Mouse (Mus musculus): ENCODE measurements at regions not wholly inside any gene's neighbourhood (a gene's known extent, or its start where the extent isn't known, plus 50 kb on each side); places are given as distances from the start of the nearest gene placed in this dataset.

GRCm38 (mm10) chr1:121087124-121087887 is 245.1 kb downstream of the Insig2 start:
- TF ChIP-seq CTCF (IDR thresholded peaks at IDR 0.05; ENCODE audit: borderline replicate concordance, insufficient read depth, low read depth, low read length) (no peak), POLR2A (IDR thresholded peaks at IDR 0.05; ENCODE audit: borderline replicate concordance, insufficient read depth, low read length) (no peak)

Data from cerebellum, adult 2 months (tissue).